Mouse (Mus musculus) megakaryocyte-erythroid progenitor cell, adult 5-6 weeks (primary cell): ENCODE data around the gene Ubn1. TPM values are rescaled to one million over a fixed set of nuclear protein-coding genes. Genes with fewer than 3 reads are reported as not detected.

Experiments used
- ATAC-seq: replicated peaks from 2 replicates; pipeline ENCODE4 v1.8.0; 2016; ENCODE audit warnings: mild to moderate bottlenecking, inconsistent platforms; ENCODE audit not compliant: severe bottlenecking, poor library complexity, low FRiP score, low TSS enrichment
- total RNA-seq, 2 experiments: library from RNA; stranded (forward) in 1 of 2; stranded (reverse) in 1 of 2; fragments of 200-1000, 215-1000 nt in 1 of 2; fragments of >200 nt in 1 of 2; fragmentation: Nextera tagmentation in 1 of 2; gene quantifications; 2 replicates each; pipeline ENCODE4 v1.2.3; 2014 to 2017

Gene Ubn1
- total RNA-seq, 2 experiments from 2014 or later, result 38.4 to 47.5 TPM

- no peak for ATAC-seq
These were observed 84.9 kb downstream of the Ubn1 start for GRCm38 (mm10) chr16:5134623-5135330.

- no peak for ATAC-seq
These were observed 85.8 kb downstream of the Ubn1 start for GRCm38 (mm10) chr16:5135551-5136261.

Other genes with a start within 250 kb of the Ubn1 start
- gene 4930562C15Rik, start 214.6 kb upstream of the Ubn1 start, total RNA-seq (2014; fragmentation: Nextera tagmentation), result not detected in 2 replicates
- gene 4930562C15Rik, start 214.6 kb upstream of the Ubn1 start, total RNA-seq (2017), result not detected in 2 replicates
- 20.3 and 33.3 TPM in 2 replicates for gene Ubald1, start 169.7 kb upstream of the Ubn1 start, total RNA-seq (2014; fragmentation: Nextera tagmentation)
- gene Ubald1, start 169.7 kb upstream of the Ubn1 start, total RNA-seq (2017), result 15.2 and 16.5 TPM in 2 replicates
- 16.0 and 21.8 TPM in 2 replicates for gene Mgrn1, start 163.8 kb upstream of the Ubn1 start, total RNA-seq (2014; fragmentation: Nextera tagmentation)
- 8.7 and 13.3 TPM in 2 replicates for gene Mgrn1, start 163.8 kb upstream of the Ubn1 start, total RNA-seq (2017)
- gene Nudt16l1, start 111.3 kb upstream of the Ubn1 start, total RNA-seq (2014; fragmentation: Nextera tagmentation), result 46.3 and 49.3 TPM in 2 replicates
- 13.4 and 15.0 TPM in 2 replicates for gene Nudt16l1, start 111.3 kb upstream of the Ubn1 start, total RNA-seq (2017)
- 25.3 and 25.4 TPM in 2 replicates for gene Anks3, start 85.9 kb upstream of the Ubn1 start, total RNA-seq (2014; fragmentation: Nextera tagmentation)
- 9.5 and 11.6 TPM in 2 replicates for gene Anks3, start 85.9 kb upstream of the Ubn1 start, total RNA-seq (2017)
- not detected in 2 replicates for gene Sept12, start 52.2 kb upstream of the Ubn1 start, total RNA-seq (2014; fragmentation: Nextera tagmentation)
- gene Sept12, start 52.2 kb upstream of the Ubn1 start, total RNA-seq (2017), result not detected in 2 replicates
- gene Smim22, start 42.8 kb upstream of the Ubn1 start, total RNA-seq (2014; fragmentation: Nextera tagmentation), result not detected in 2 replicates
- not detected in 2 replicates for gene Smim22, start 42.8 kb upstream of the Ubn1 start, total RNA-seq (2017)
- gene Rogdi, start 36.5 kb upstream of the Ubn1 start, total RNA-seq (2014; fragmentation: Nextera tagmentation), result 3.4 and 24.4 TPM in 2 replicates
- 1.6 and 2.2 TPM in 2 replicates for gene Rogdi, start 36.5 kb upstream of the Ubn1 start, total RNA-seq (2017)
- gene Glyr1, start 194 bp upstream of the Ubn1 start, total RNA-seq (2014; fragmentation: Nextera tagmentation), result 68.7 and 80.2 TPM in 2 replicates
- 84.7 and 85.2 TPM in 2 replicates for gene Glyr1, start 194 bp upstream of the Ubn1 start, total RNA-seq (2017)
- not detected in 2 replicates for gene Ppl, start 82.4 kb downstream of the Ubn1 start, total RNA-seq (2014; fragmentation: Nextera tagmentation)
- not detected in 2 replicates for gene Ppl, start 82.4 kb downstream of the Ubn1 start, total RNA-seq (2017)
- gene Sec14l5, start 97.1 kb downstream of the Ubn1 start, total RNA-seq (2014; fragmentation: Nextera tagmentation), result not detected in 2 replicates
- gene Sec14l5, start 97.1 kb downstream of the Ubn1 start, total RNA-seq (2017), result not detected in 2 replicates
- gene Nagpa, start 154.0 kb downstream of the Ubn1 start, total RNA-seq (2014; fragmentation: Nextera tagmentation), result 21.1 and 23.5 TPM in 2 replicates
- gene Nagpa, start 154.0 kb downstream of the Ubn1 start, total RNA-seq (2017), result 27.3 and 28.6 TPM in 2 replicates
- gene AU021092, start 172.2 kb downstream of the Ubn1 start, total RNA-seq (2014; fragmentation: Nextera tagmentation), result not detected in 2 replicates
- gene AU021092, start 172.2 kb downstream of the Ubn1 start, total RNA-seq (2017), result not detected in 2 replicates
- 18.7 and 23.5 TPM in 2 replicates for gene Alg1, start 183.6 kb downstream of the Ubn1 start, total RNA-seq (2014; fragmentation: Nextera tagmentation)
- gene Alg1, start 183.6 kb downstream of the Ubn1 start, total RNA-seq (2017), result 9.3 and 11.6 TPM in 2 replicates
- 21.1 and 23.9 TPM in 2 replicates for gene Eef2kmt, start 205.9 kb downstream of the Ubn1 start, total RNA-seq (2014; fragmentation: Nextera tagmentation)
- 16.3 and 32.4 TPM in 2 replicates for gene Eef2kmt, start 205.9 kb downstream of the Ubn1 start, total RNA-seq (2017)